Mouse (Mus musculus): ENCODE results near the gene Gcc2. TPM values are rescaled to one million over a fixed set of nuclear protein-coding genes. Genes with fewer than 3 reads are reported as not detected.
"Not testable (repeated sequence)": the region's sequence is repeated elsewhere in the genome, so short reads cannot be mapped to it uniquely, and the experiment has no call there.

Gene Gcc2
- polyA plus RNA-seq, 1 experiment from 2014 or later: 95.9 TPM

DNA sequence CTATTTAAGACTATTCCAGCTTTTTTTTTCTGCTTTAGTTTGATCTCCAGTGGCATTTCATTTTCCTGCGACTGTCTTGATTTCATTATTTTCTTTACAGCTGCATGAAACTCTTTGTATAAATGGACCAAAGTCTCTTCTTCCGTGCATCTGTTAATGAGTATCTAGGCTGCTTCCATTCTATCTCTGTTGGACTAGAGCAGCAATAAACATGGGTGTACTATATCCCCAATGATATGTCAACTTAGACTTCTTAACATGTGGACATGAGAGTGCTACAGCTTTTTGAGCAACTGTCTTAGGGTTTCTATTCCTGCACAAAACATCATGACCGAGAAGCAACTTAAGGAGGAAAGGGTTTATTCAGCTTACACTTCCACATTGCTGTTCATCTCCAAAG is 51.6 kb downstream of the Gcc2 start:
- H3K27me3 ChIP-seq (replicated peaks): no peaks in the 10 kb centered on the region
- no peak overlapping the region for H3K4me3 ChIP-seq
- no peak overlapping the region for H3K27ac ChIP-seq
- H3K4me1 ChIP-seq: no peaks in the 10 kb centered on the region
- H3K9me3 ChIP-seq: no peaks in the 10 kb centered on the region
- H3K4me2 ChIP-seq: no peak overlapping the region
- no peak overlapping the region for H3K9ac ChIP-seq
- 98% methylated on average over 3 of the region's 3 CpGs for WGBS
- no peak for ATAC-seq (replicated peaks)
- H3K36me3 ChIP-seq (replicated peaks): peaks cover 35% of the 10 kb centered on the region

GRCm38 (mm10) chr10:58310791-58311190 is 55.5 kb downstream of the Gcc2 start:
- Histone ChIP-seq H3K4me3 (no peak overlapping the region), H3K4me2 (no peak overlapping the region), H3K36me3 (replicated peaks) (peaks cover 30% of the 10 kb centered on the region), H3K9me3 (no peaks in the 10 kb centered on the region), H3K27ac (no peak overlapping the region), H3K27me3 (replicated peaks) (no peaks in the 10 kb centered on the region), H3K4me1 (no peaks in the 10 kb centered on the region), H3K9ac (no peak overlapping the region)
- no peak for ATAC-seq (replicated peaks)
- WGBS: 84% methylated on average over 1 of the region's 1 CpGs

DNA sequence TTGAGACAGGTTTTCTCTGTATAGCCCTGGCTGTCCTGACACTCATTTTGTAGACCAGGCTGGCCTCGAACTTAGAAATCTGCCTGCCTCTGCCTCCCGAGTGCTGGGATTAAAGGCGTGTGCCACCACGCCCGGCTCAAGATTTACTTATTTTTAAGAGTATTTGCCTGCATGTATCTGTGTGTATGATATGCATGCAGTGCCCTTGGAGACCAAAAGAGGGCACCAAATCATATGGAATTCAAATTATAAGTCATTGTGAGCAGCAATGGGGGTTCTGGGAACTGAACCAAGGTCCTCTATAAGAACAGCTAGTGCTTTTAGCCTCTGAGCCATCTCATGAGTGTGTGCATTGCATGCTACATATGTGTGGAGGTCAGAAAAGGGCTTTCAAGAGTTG is 57.6 kb downstream of the Gcc2 start:
- H3K27ac ChIP-seq: no peak overlapping the region
- no peak for ATAC-seq (replicated peaks)
- 98% methylated on average over 5 of the region's 5 CpGs for WGBS
- peaks cover 24% of the 10 kb centered on the region for H3K36me3 ChIP-seq (replicated peaks)
- H3K27me3 ChIP-seq (replicated peaks): no peaks in the 10 kb centered on the region
- H3K4me1 ChIP-seq: no peaks in the 10 kb centered on the region
- no peak overlapping the region for H3K4me3 ChIP-seq
- no peaks in the 10 kb centered on the region for H3K9me3 ChIP-seq
- H3K4me2 ChIP-seq: no peak overlapping the region
- H3K9ac ChIP-seq: no peak overlapping the region

DNA sequence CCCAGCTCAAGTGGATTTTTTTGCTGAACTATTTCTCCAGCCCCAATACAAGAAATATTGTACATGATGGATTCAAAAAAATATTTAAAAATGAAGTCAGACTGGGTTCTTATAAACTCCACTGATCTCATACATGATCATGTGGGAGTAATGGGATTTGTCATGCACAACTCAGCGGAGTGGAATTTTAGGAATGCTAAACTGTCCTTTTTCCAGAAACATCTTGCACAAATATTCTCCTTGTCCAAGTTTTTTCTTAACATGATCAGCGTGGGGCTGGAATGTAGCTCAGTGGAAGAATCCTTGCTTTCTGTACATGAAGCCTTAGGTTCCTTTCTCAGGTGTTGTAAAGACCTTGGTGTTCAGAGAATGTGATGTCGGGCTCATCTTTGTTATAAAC is 65.6 kb downstream of the Gcc2 start:
- Histone ChIP-seq H3K9ac (no peak overlapping the region), H3K4me1 (peaks cover 17% of the 10 kb centered on the region), H3K4me3 (no peak overlapping the region), H3K4me2 (no peak overlapping the region), H3K27ac (no peak overlapping the region), H3K9me3 (no peaks in the 10 kb centered on the region), H3K27me3 (replicated peaks) (no peaks in the 10 kb centered on the region), H3K36me3 (replicated peaks) (no peaks in the 10 kb centered on the region)
- 92% methylated on average over 3 of the region's 3 CpGs for WGBS
- no peak for ATAC-seq (replicated peaks)

DNA sequence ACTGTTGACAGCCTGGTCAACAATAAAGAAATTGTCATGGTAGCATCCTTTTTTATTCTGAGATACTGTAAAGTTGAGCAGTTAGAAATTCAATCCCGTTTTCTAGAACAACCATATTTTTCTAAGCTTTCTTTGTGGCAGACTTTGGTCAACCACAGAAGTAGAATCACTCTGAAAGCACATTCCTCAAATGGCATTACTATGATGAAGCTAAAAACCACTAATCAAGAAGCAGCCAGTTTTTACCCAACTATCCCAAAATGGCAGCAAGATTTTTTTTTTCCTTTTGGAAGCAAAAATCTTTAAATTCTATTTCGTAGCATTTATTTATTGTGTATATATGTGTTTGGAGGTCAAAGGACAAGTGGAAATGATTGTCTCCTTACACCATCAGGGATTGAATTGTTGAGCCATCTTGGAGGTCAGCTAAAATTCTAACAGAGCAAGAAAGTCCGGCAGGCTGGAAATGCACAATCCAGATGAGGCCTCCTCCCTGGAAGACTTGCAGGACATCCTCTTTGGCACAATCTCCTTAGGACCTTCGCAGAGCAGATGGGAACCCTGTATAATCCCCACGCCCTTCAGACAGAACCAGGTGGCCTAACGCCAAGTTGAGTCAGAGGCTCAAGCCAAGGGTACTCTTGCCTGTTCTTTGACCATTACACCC is 67.2 kb downstream of the Gcc2 start:
- H3K27me3 ChIP-seq (replicated peaks): no peaks in the 10 kb centered on the region
- H3K9me3 ChIP-seq: no peaks in the 10 kb centered on the region
- ATAC-seq (replicated peaks): no peak
- peak overlapping the region; percentile 67 for H3K4me3 ChIP-seq
- H3K9ac ChIP-seq: peak overlapping the region; percentile 28; the same call in 1 of the 2 replicates
- no peaks in the 10 kb centered on the region for H3K36me3 ChIP-seq (replicated peaks)
- H3K27ac ChIP-seq: peak overlapping the region; percentile 79
- WGBS: 32% methylated on average over 6 of the region's 6 CpGs
- peak overlapping the region; percentile 55 for H3K4me2 ChIP-seq
- H3K4me1 ChIP-seq: peaks cover 27% of the 10 kb centered on the region

DNA sequence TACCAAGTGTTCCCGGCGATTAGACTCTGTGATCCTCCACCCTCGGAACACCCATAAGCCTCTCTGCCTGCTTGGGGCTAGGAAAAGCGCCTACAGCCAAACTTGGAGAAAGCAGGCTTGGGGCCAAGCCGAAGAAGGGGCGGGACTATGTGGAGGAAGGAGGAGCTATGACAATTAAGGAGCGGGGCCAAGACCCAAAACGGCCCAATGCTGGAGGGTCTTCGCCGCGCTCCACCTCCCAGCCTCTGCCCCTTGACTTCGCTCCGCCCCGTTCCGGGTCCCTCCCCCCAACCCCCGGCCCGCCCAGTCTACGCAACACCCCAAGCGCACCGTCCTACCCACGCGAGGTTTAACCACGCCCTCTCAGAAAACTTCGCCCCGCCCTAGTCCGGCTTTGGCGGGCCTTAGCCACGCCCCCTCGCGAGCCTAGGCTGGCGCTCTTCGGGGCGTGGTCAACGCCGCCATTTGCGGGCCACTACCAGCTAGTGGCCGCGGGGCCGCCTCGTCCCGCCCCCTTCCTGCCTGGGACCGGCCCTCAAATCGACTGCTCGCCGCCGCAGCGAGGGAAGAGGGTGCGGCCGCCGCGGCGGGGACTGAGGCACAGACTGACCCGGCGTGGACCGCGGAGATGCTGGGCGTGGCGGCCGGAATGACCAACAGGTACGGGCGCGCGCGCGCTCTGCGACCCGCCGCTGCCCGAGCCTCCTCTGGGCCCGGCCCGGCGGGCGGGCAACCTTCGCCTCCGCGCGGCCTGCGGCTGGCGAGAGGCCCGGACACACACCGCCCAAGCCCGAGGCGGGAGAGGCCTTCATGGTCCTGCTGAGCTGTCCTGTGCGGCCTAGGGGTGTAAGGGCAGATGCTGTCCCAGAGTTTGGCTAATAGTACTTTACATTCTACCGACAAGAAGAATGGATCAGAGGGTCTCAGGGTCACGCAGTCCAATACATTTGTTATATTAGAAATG is 68.0 kb downstream of the Gcc2 start, which contains the start of gene Lims1:
Gene Lims1, plus strand, starts transcription at position 439 of the 964 bp plus-strand sequence.
- peak within 1 kb of the TSS; percentile 55 for H3K4me2 ChIP-seq
- no peaks in the 10 kb centered on the region for H3K9me3 ChIP-seq
- WGBS: under 1% methylated on average over 77 of the region's 86 CpGs
- H3K36me3 ChIP-seq (replicated peaks): no peaks in the 10 kb centered on the region
- peak within 1 kb of the TSS; percentile 67 for H3K4me3 ChIP-seq
- ATAC-seq (replicated peaks): peak; percentile 99
- H3K9ac ChIP-seq: peak within 1 kb of the TSS; percentile 71
- peak within 1 kb of the TSS; percentile 79 for H3K27ac ChIP-seq
- H3K27me3 ChIP-seq (replicated peaks): no peaks in the 10 kb centered on the region
- peaks cover 27% of the 10 kb centered on the region for H3K4me1 ChIP-seq

- H3K4me2 ChIP-seq: 0 out of 2 replicates have a peak overlapping the region, but pooled peaks have one; percentile 4
- WGBS: 44% methylated on average over 3 of the region's 3 CpGs
Observed at GRCm38 (mm10) chr10:58326271-58326670, 71.0 kb downstream of the Gcc2 start.

DNA sequence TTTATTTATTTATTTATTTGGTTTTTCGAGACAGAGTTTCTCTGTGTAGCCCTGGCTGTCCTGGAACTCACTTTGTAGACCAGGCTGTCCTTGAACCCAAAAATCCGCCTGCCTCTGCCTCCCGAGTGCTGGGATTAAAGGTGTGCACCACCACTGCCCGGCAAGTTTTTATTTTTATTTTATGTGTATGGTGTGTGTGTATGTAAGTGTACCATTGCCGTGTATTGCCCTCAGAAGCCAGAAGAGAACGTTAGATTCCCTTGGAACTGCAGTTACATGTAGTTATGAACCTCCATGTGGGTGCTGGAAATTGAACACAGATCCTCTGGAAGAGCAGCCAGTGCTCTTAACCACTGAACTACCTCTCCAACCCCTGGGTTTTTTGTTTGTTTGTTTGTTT is 72.5 kb downstream of the Gcc2 start:
- H3K36me3 ChIP-seq (replicated peaks); H3K27ac ChIP-seq; H3K9ac ChIP-seq; H3K4me3 ChIP-seq; H3K4me2 ChIP-seq; ATAC-seq (replicated peaks); H3K9me3 ChIP-seq; H3K27me3 ChIP-seq (replicated peaks): not testable (repeated sequence)
- H3K4me1 ChIP-seq: peaks cover 25% of the 10 kb centered on the region
- WGBS: 97% methylated on average over 6 of the region's 6 CpGs

More at GRCm38 (mm10) chr10:58326271-58326670, 71.0 kb downstream of the Gcc2 start:
- no peak overlapping the region for H3K4me3 ChIP-seq
- no peaks in the 10 kb centered on the region for H3K27me3 ChIP-seq (replicated peaks)
- no peak overlapping the region for H3K27ac ChIP-seq
- H3K36me3 ChIP-seq (replicated peaks): no peaks in the 10 kb centered on the region
- H3K9ac ChIP-seq: no peak overlapping the region
- H3K4me1 ChIP-seq: peaks cover 27% of the 10 kb centered on the region
- no peaks in the 10 kb centered on the region for H3K9me3 ChIP-seq
- no peak for ATAC-seq (replicated peaks)

- H3K27me3 ChIP-seq (replicated peaks): no peaks in the 10 kb centered on the region
- H3K27ac ChIP-seq: no peak overlapping the region
- H3K4me3 ChIP-seq: no peak overlapping the region
- no peaks in the 10 kb centered on the region for H3K36me3 ChIP-seq (replicated peaks)
- peaks cover 24% of the 10 kb centered on the region for H3K4me1 ChIP-seq
- no peak for ATAC-seq (replicated peaks)
- H3K9ac ChIP-seq: no peak overlapping the region
- H3K9me3 ChIP-seq: no peaks in the 10 kb centered on the region
- WGBS: 97% methylated on average over 8 of the region's 8 CpGs
- H3K4me2 ChIP-seq: no peak overlapping the region
Observed at GRCm38 (mm10) chr10:58328517-58329108, 73.3 kb downstream of the Gcc2 start.

DNA sequence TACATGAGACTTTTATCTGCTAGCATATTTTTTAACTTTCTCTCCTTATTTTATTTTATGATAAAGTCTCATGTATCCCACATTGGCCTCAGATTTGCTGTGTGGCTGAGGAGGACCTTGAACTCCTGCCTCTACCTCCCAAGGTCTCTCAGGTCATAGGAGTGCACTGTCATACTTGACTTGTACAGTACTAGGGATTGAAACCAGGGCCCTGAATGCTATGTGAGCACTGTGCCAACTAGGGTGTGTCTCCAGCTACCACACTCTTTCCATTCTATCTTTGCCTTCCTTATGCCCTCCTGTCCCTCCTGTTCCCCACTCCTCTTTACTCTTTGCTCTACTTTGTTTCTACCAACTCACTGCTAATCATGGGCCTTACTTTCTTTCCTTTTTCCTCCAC is 75.3 kb downstream of the Gcc2 start:
- H3K4me1 ChIP-seq: peaks cover 13% of the 10 kb centered on the region
- H3K9me3 ChIP-seq: no peaks in the 10 kb centered on the region
- no peak overlapping the region for H3K4me2 ChIP-seq
- H3K4me3 ChIP-seq: no peak overlapping the region
- H3K27me3 ChIP-seq (replicated peaks): no peaks in the 10 kb centered on the region
- ATAC-seq (replicated peaks): no peak
- no peak overlapping the region for H3K9ac ChIP-seq
- no peak overlapping the region for H3K27ac ChIP-seq
- no peaks in the 10 kb centered on the region for H3K36me3 ChIP-seq (replicated peaks)

DNA sequence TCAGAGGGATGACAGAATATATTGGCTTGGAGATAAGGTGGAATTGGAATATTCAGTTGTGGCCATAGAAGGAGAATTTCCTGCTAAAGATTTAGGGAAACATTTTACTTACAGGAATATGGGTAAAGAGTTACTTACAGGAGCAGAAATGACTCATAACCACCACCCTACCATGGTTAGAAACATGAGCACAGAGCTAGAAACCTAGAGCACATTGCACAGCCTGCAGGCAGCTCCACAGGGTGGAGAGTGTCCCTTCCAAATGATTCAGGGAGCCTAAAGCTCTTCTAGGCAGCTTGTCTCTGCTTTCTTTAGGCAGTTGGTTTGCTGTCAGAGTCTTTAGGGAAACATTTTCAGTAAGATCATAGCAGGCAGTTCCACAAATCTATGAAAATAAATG is 76.4 kb downstream of the Gcc2 start:
- ATAC-seq (replicated peaks): no peak

GRCm38 (mm10) chr10:58333414-58333813 is 78.1 kb downstream of the Gcc2 start:
- no peak overlapping the region for H3K4me2 ChIP-seq
- H3K9me3 ChIP-seq: no peaks in the 10 kb centered on the region
- no peaks in the 10 kb centered on the region for H3K27me3 ChIP-seq (replicated peaks)
- WGBS: 95% methylated on average over 5 of the region's 5 CpGs
- no peak overlapping the region for H3K9ac ChIP-seq
- no peak overlapping the region for H3K4me3 ChIP-seq
- H3K36me3 ChIP-seq (replicated peaks): no peaks in the 10 kb centered on the region
- 0 out of 2 replicates have a peak, but pooled peaks cover 4% of the 10 kb centered on the region for H3K4me1 ChIP-seq
- H3K27ac ChIP-seq: no peak overlapping the region
- no peak for ATAC-seq (replicated peaks)

More for the DNA sequence above, 76.4 kb downstream of the Gcc2 start:
- H3K9ac ChIP-seq: no peak overlapping the region
- H3K36me3 ChIP-seq (replicated peaks): no peaks in the 10 kb centered on the region
- H3K27me3 ChIP-seq (replicated peaks): no peaks in the 10 kb centered on the region
- no peak overlapping the region for H3K4me3 ChIP-seq
- H3K4me1 ChIP-seq: peaks cover 2% of the 10 kb centered on the region
- no peak overlapping the region for H3K4me2 ChIP-seq
- no peak overlapping the region for H3K27ac ChIP-seq
- H3K9me3 ChIP-seq: no peaks in the 10 kb centered on the region

Measured in midbrain, embryonic 15.5 days (tissue).